Mouse (Mus musculus) embryonic fibroblast, embryonic 13.5 days (primary cell): ENCODE data around the gene Magi2.

Source experiments
- CTCF ChIP-seq: IDR thresholded peaks from 2 replicates; pipeline ENCODE4 v1.5.1; 2011; ENCODE audit warnings: mild to moderate bottlenecking, control low read depth, low read length, moderate library complexity, borderline replicate concordance; ENCODE audit not compliant: insufficient read depth
- POLR2A ChIP-seq: IDR thresholded peaks from 2 replicates; pipeline ENCODE4 v1.6.1; 2011; ENCODE audit warnings: low read depth, mild to moderate bottlenecking, control low read depth, low read length, moderate library complexity

GRCm38 (mm10) chr5:20325290-20325689 lies 1098.5 kb downstream of the Magi2 start:
- no peak for TF ChIP-seq CTCF
- no peak for TF ChIP-seq POLR2A
